Mouse (Mus musculus): ENCODE measurements around the gene C9.

- TF ChIP-seq CTCF (IDR thresholded peaks at IDR 0.05; ENCODE audit: low read depth, low read length) (no peak), GATA2 (IDR thresholded peaks at IDR 0.05; ENCODE audit: borderline replicate concordance, low read depth, low read length) (no peak), GATA1 (IDR thresholded peaks at IDR 0.05; ENCODE audit: borderline replicate concordance, low read length) (no peak), TAL1 (conservative IDR thresholded peaks at IDR 0.05; ENCODE audit: low read depth, low read length) (no peak)
Observed at GRCm38 (mm10) chr15:6534592-6534991, 89.5 kb downstream of the C9 start.
